Mouse (Mus musculus) kidney, postnatal 25 days (tissue): Measurements from ENCODE around the gene Sgta.

Experiments
- DNase-seq, 2 experiments: peaks; one replicate each; pipeline ENCODE4 v3.0.0; 2021; ENCODE audit warnings: mixed read lengths in 2 of 2

Gene Sgta

GRCm38 (mm10) chr10:81018326-81018725 lies 41.7 kb downstream of the Sgta start:
- DNase-seq: peak; percentile 24 to 49

- DNase-seq: peak; percentile 58 to 78
These were observed 43.3 kb downstream of the Sgta start for GRCm38 (mm10) chr10:81016645-81017044.

- no peak for DNase-seq
These were observed 44.3 kb downstream of the Sgta start for GRCm38 (mm10) chr10:81015666-81016065.

GRCm38 (mm10) chr10:81014393-81015384 lies 45.3 kb downstream of the Sgta start, which contains the start of gene Gng7:
Gng7 (minus strand) TSS chr10:81014945.
- peak; percentile 95 for DNase-seq

- DNase-seq: peak; percentile 59 to 75
These were observed 49.1 kb downstream of the Sgta start for GRCm38 (mm10) chr10:81010851-81011250.

GRCm38 (mm10) chr10:81007240-81007639 lies 52.7 kb downstream of the Sgta start:
- DNase-seq: no peak

GRCm38 (mm10) chr10:81006005-81006677 lies 53.8 kb downstream of the Sgta start:
- DNase-seq: no peak

GRCm38 (mm10) chr10:81001161-81001560 lies 58.8 kb downstream of the Sgta start:
- DNase-seq: no peak

GRCm38 (mm10) chr10:81000197-81001062 lies 59.6 kb downstream of the Sgta start:
- DNase-seq: no peak

GRCm38 (mm10) chr10:80999362-81000196 lies 60.4 kb downstream of the Sgta start:
- peak; percentile 81 to 84 for DNase-seq

GRCm38 (mm10) chr10:80998778-80999177 lies 61.2 kb downstream of the Sgta start:
- DNase-seq: peak; percentile 62 to 68

GRCm38 (mm10) chr10:80998021-80998420 lies 62.0 kb downstream of the Sgta start:
- no peak for DNase-seq

GRCm38 (mm10) chr10:80997332-80997731 lies 62.6 kb downstream of the Sgta start:
- DNase-seq: no peak

- DNase-seq: no peak
These were observed 63.5 kb downstream of the Sgta start for GRCm38 (mm10) chr10:80996501-80996900.

GRCm38 (mm10) chr10:80995091-80995632 lies 64.8 kb downstream of the Sgta start:
- peak; percentile 78 to 86 for DNase-seq

GRCm38 (mm10) chr10:80994621-80995020 lies 65.4 kb downstream of the Sgta start:
- no peak for DNase-seq
